Mouse (Mus musculus) spleen, adult 2 months (tissue): ENCODE results near the gene Kif28. TPM values are rescaled to one million over a fixed set of nuclear protein-coding genes. Genes with fewer than 3 reads are reported as not detected.

Source experiments
- DNase-seq, 2 experiments: peaks; one replicate each; pipeline versions ENCODE4 v3.0.0 to v3.0.0-alpha.2; 2012 to 2021; ENCODE audit warnings: low spot score in 2 of 2, low read depth in 1 of 2
- H3K27ac ChIP-seq: fragments of 200-500 bp; 2 replicates; pipeline ENCODE4 v1.5.1; 2012; ENCODE audit warnings: low read length, inconsistent platforms; ENCODE audit not compliant: insufficient read depth
- H3K27me3 ChIP-seq: fragments of 200-500 bp; 2 replicates; pipeline ENCODE4 v1.6.1; 2012; ENCODE audit warnings: mild to moderate bottlenecking, moderate library complexity, low read length, inconsistent platforms; ENCODE audit not compliant: control insufficient read depth, insufficient read depth
- H3K36me3 ChIP-seq: fragments of 200-500 bp; 2 replicates; pipeline ENCODE4 v1.6.1; 2012; ENCODE audit warnings: mild to moderate bottlenecking, low read length, inconsistent platforms; ENCODE audit not compliant: control insufficient read depth, insufficient read depth
- H3K4me1 ChIP-seq: fragments of 200-500 bp; 2 replicates; pipeline ENCODE4 v1.6.1; 2011; ENCODE audit warnings: inconsistent platforms; ENCODE audit not compliant: control insufficient read depth, insufficient read depth, insufficient read length
- H3K4me3 ChIP-seq: fragments of 200-500 bp; 2 replicates; pipeline ENCODE4 v1.5.1; 2011; ENCODE audit warnings: mild to moderate bottlenecking, inconsistent platforms; ENCODE audit not compliant: insufficient read depth, insufficient read length; ENCODE audit errors: extremely low read depth
- CTCF ChIP-seq: fragments of 200-500 bp; IDR thresholded peaks from 2 replicates; pipeline ENCODE4 v1.5.1; 2011; ENCODE audit warnings: mild to moderate bottlenecking, inconsistent platforms; ENCODE audit not compliant: insufficient read depth, insufficient read length, insufficient replicate concordance; ENCODE audit errors: extremely low read depth
- POLR2A ChIP-seq: fragments of 200-500 bp; IDR thresholded peaks from 2 replicates; pipeline ENCODE4 v1.6.1; 2011; ENCODE audit warnings: low read depth, low read length, inconsistent platforms
- WGBS: fragments of 180-500 bp; shearing (Covaris S2); methylation state at CpG from one replicate; pipeline ENCODE4 v1.1.7; 2018; 5-methylcytosine and 5-hydroxymethylcytosine counted together
- polyA plus RNA-seq: library from polyadenylated mRNA; depleted of rRNA; stranded (reverse); fragments of >200 nt; gene quantifications from 2 replicates; pipeline ENCODE4 v1.2.3, GENCODE M21; 2012

Kif28 gene
- polyA plus RNA-seq, 1 experiment: not detected

DNA sequence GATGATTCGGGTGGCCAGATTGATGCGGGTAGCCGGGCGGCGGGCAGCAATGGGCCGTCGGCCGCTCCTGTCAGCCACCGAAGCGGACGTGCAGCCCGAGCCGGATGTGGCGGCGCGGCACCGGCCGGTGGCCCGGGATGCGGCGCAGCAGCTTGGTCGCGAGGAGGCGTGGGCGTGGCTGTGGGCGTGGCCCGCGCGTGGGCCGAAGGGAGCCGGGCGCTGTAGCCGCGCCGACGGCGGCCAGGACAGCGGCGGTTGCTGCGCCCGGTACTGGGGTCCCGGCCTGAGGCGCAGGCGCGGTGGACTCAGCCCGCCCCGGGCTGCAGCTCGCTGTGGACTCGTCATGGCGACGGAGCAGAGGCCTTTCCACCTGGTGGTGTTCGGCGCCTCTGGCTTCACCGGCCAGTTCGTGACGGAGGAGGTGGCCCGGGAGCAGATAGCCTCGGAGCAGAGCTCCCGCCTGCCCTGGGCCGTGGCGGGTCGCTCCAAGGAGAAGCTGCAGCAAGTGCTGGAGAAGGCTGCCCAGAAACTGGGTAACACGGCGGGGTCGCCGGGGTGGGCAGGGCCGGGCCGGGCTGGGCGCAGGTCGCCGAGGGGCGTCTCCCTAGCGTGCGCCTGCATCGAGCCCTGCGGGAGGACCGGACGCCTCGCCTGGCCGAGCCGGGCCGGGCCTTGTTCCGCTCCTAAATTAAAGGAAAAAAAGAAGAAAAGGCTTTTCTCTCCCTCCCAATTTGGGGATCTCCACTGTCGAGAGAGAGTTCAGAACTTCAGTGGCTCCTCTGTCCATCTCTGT, 76.9 kb downstream of the Kif28 start, which contains the start of gene Sccpdh:
TSS of gene Sccpdh (plus strand) at position 198 of the 793 bp plus-strand sequence.
- H3K27ac ChIP-seq: peak within 1 kb of the TSS; percentile 11; the same call in 1 of the 2 replicates
- TF ChIP-seq CTCF (no peak), POLR2A (no peak; the same call in 1 of the 2 replicates)
- H3K27me3 ChIP-seq: no peaks in the 10 kb centered on the region
- H3K36me3 ChIP-seq: no peaks in the 10 kb centered on the region
- H3K4me3 ChIP-seq: peak within 1 kb of the TSS; percentile 79
- H3K4me1 ChIP-seq: peaks cover 2% of the 10 kb centered on the region; the same call in 1 of the 2 replicates
- peak; percentile 25 to 84 for DNase-seq
- under 1% methylated on average over 77 of the region's 84 CpGs for WGBS

DNA sequence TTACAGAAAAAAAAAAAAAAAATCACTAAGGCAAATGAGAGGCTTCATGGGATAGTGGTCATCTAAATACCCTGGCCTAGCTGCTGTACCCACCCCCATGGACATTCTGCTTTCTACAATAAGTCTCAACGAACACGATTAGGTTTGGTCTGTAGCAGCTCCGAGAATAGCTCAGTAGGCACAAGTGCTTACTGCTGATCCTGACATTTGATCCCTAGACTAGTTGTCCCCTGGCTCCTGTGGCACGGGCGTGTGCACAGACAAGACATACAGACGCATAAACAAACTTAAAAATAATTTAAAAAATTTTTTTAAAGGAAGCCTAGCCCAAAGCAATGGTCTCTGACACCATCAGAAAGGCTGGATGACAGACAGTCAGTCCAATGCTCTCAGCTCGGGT, 77.6 kb downstream of the Kif28 start:
- H3K27ac ChIP-seq: no peak overlapping the region
- no peak for DNase-seq
- H3K4me3 ChIP-seq: peak overlapping the region; percentile 79; the same call in 1 of the 2 replicates
- WGBS: 49% methylated on average over 7 of the region's 7 CpGs
- no peaks in the 10 kb centered on the region for H3K27me3 ChIP-seq
- H3K36me3 ChIP-seq: no peaks in the 10 kb centered on the region
- TF ChIP-seq POLR2A: no peak
- TF ChIP-seq CTCF: no peak
- H3K4me1 ChIP-seq: peaks cover 2% of the 10 kb centered on the region; the same call in 1 of the 2 replicates

DNA sequence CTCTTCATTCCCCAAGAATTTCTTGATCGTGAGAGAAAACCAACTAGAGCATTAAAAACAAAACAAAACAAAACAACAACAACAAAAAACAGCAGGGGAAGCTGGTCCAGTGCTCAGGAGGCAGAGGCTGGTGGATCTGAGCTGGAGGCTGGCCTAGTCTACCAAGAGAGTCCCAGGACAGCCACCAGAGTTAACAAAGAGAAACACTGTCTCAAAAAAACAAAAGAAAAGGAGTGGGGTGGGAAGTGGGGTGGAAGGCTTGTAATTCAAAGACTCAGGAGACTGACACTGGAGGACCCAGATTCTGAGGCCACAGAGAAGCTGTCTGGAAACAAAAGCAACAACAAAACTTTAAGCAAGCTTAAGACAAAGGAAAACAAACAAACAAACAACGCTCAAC, 78.1 kb downstream of the Kif28 start:
- Histone ChIP-seq H3K27me3 (no peaks in the 10 kb centered on the region), H3K4me3 (no peak overlapping the region), H3K4me1 (peaks cover 2% of the 10 kb centered on the region; the same call in 1 of the 2 replicates), H3K36me3 (no peaks in the 10 kb centered on the region), H3K27ac (no peak overlapping the region)
- 89% methylated on average over 2 of the region's 2 CpGs for WGBS
- DNase-seq: no peak
- TF ChIP-seq CTCF (no peak), POLR2A (no peak)

GRCm38 (mm10) chr1:179664309-179664930, 80.7 kb downstream of the Kif28 start:
- Histone ChIP-seq H3K36me3 (no peaks in the 10 kb centered on the region), H3K27me3 (no peaks in the 10 kb centered on the region), H3K27ac (no peak overlapping the region), H3K4me1 (peaks cover 2% of the 10 kb centered on the region; the same call in 1 of the 2 replicates), H3K4me3 (no peak overlapping the region)
- no peak for DNase-seq
- TF ChIP-seq CTCF (no peak), POLR2A (no peak)
- 82% methylated on average over 4 of the region's 4 CpGs for WGBS

DNA sequence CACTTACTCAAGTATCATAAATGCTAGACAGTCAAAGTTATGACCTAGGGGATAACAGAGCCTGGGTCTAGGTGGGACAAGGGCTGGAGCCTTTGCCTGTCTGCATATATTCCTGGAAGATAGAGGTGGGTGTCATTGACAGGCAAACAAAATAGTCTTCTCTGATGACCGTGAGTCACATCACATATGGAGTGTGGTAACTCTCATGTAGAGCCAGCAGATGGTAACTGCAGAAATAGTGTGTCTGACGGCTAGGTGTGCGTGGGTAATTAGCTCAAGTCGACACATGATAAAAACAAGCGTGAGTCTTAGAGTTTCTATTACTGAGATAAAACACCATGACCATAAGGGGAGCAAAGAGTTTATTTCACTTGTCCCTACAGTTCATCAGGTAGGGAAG, 82.0 kb downstream of the Kif28 start:
- TF ChIP-seq CTCF (no peak), POLR2A (no peak)
- no peak overlapping the region for H3K4me3 ChIP-seq
- H3K27ac ChIP-seq: no peak overlapping the region
- no peak for DNase-seq
- H3K4me1 ChIP-seq: 0 out of 2 replicates have a peak, but pooled peaks cover 2% of the 10 kb centered on the region
- no peaks in the 10 kb centered on the region for H3K27me3 ChIP-seq
- H3K36me3 ChIP-seq: no peaks in the 10 kb centered on the region
- WGBS: 93% methylated on average over 5 of the region's 5 CpGs

DNA sequence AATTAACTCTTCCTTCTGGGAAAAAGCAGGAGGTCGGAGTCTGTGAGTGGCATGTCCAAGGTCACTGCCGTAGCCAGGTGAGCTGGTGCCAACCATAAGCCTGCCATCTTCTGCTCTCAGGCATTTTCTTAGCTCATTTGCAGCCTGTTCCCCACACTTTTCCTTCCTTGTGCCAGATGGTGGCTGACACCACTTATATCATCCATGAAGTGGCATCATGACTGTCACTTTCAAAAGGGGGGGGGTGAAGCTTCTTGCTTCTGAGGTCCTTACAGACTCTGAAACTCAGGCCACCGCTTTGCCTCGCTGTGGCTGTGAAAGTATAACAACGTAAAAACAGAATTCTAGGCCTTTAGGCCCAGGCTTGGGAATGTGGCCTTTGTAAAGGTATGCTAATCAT, 93.8 kb downstream of the Kif28 start:
- WGBS: 97% methylated on average over 5 of the region's 5 CpGs
- no peaks in the 10 kb centered on the region for H3K36me3 ChIP-seq
- H3K4me1 ChIP-seq: no peaks in the 10 kb centered on the region
- TF ChIP-seq POLR2A (no peak), CTCF (no peak)
- 0 out of 2 replicates have a peak overlapping the region, but pooled peaks have one; percentile 15 for H3K27ac ChIP-seq
- no peak overlapping the region for H3K4me3 ChIP-seq
- H3K27me3 ChIP-seq: no peaks in the 10 kb centered on the region
- DNase-seq: no peak
